Mouse (Mus musculus) heart, embryonic 13.5 days (tissue): Measurements from ENCODE around the gene Hsd11b1. TPM values are rescaled to one million over a fixed set of nuclear protein-coding genes. Genes with fewer than 3 reads are reported as not detected.

ENCODE experiments used
- ATAC-seq: fragments of 200-750 bp; cut with Nextera tagmentation; 2 replicates; pipeline ENCODE4 v1.8.0; 2017; ENCODE audit warnings: moderate TSS enrichment; ENCODE audit not compliant: insufficient number of reproducible peaks, low FRiP score, low TSS enrichment; ENCODE audit errors: extremely low read depth
- H3K27ac ChIP-seq: fragments of 300-500 bp; sonication (generic); replicated peaks from 2 replicates; pipeline ENCODE4 v1.5.1; 2015; ENCODE audit warnings: moderate library complexity, mild to moderate bottlenecking, inconsistent platforms
- H3K27me3 ChIP-seq: fragments of 300-500 bp; sonication (generic); replicated peaks from 2 replicates; pipeline ENCODE4 v1.6.1; 2015; ENCODE audit warnings: mild to moderate bottlenecking, inconsistent platforms
- H3K36me3 ChIP-seq: fragments of 300-500 bp; sonication (generic); 2 replicates; pipeline ENCODE4 v1.6.1; 2015; ENCODE audit warnings: mild to moderate bottlenecking, inconsistent platforms
- H3K4me1 ChIP-seq: fragments of 300-500 bp; sonication (generic); 2 replicates; pipeline ENCODE4 v1.6.1; 2015; ENCODE audit warnings: inconsistent platforms
- H3K4me2 ChIP-seq: fragments of 300-500 bp; sonication (generic); 2 replicates; pipeline ENCODE4 v1.6.1; 2015; ENCODE audit warnings: inconsistent platforms, mild to moderate bottlenecking, moderate library complexity
- H3K4me3 ChIP-seq: fragments of 300-500 bp; sonication (generic); 2 replicates; pipeline ENCODE4 v1.5.1; 2015; ENCODE audit warnings: moderate library complexity, mild to moderate bottlenecking, inconsistent platforms
- H3K9ac ChIP-seq: fragments of 300-500 bp; sonication (generic); 2 replicates; pipeline ENCODE4 v1.6.1; 2015; ENCODE audit warnings: inconsistent platforms, mild to moderate bottlenecking, moderate library complexity
- H3K9me3 ChIP-seq: fragments of 300-500 bp; sonication (generic); 2 replicates; pipeline ENCODE4 v1.6.1; 2016; ENCODE audit warnings: inconsistent platforms
- WGBS: fragments of 180-500 bp; shearing (Covaris S2); methylation state at CpG from one replicate; pipeline ENCODE4 v1.1.7; 2015; ENCODE audit warnings: mixed read lengths; 5-methylcytosine and 5-hydroxymethylcytosine counted together
- polyA plus RNA-seq: library from polyadenylated mRNA; unstranded; fragments of >200 nt; fragmentation: Nextera tagmentation; extraction: Ambion mirVana; gene quantifications from 2 replicates; pipeline ENCODE4 v1.2.1, GENCODE M21; 2015

Hsd11b1 gene
- polyA plus RNA-seq, 1 experiment from 2014 or later: 1.3 TPM

- H3K36me3 ChIP-seq: no peaks in the 10 kb centered on the region
- no peak overlapping the region for H3K27ac ChIP-seq
- WGBS: 74% methylated on average over 8 of the region's 8 CpGs
- H3K4me2 ChIP-seq: no peak overlapping the region
- H3K4me3 ChIP-seq: no peak overlapping the region
- H3K27me3 ChIP-seq: no peaks in the 10 kb centered on the region
- H3K9me3 ChIP-seq: no peaks in the 10 kb centered on the region
- peaks cover 29% of the 10 kb centered on the region for H3K4me1 ChIP-seq
- no peak for ATAC-seq
- no peak overlapping the region for H3K9ac ChIP-seq
Observed at GRCm38 (mm10) chr1:193274407-193275071, 10.7 kb upstream of the Hsd11b1 start.

- Histone ChIP-seq H3K9ac (peak within 1 kb of the TSS; percentile 94), H3K27me3 (no peaks in the 10 kb centered on the region), H3K4me2 (peak within 1 kb of the TSS; percentile 80), H3K4me3 (peak within 1 kb of the TSS; percentile 63), H3K36me3 (no peaks in the 10 kb centered on the region), H3K9me3 (no peaks in the 10 kb centered on the region), H3K27ac (peak within 1 kb of the TSS; percentile 97), H3K4me1 (peaks cover 24% of the 10 kb centered on the region)
- under 1% methylated on average over 23 of the region's 23 CpGs for WGBS
- ATAC-seq: peak; percentile 71
Observed at GRCm38 (mm10) chr1:193272916-193273601, 9.2 kb upstream of the Hsd11b1 start, which contains the start of gene G0s2. G0s2 (minus strand) TSS chr1:193273217.

- Histone ChIP-seq H3K4me1 (peaks cover 24% of the 10 kb centered on the region), H3K36me3 (no peaks in the 10 kb centered on the region), H3K27me3 (no peaks in the 10 kb centered on the region), H3K4me3 (peak overlapping the region; percentile 63), H3K4me2 (peak overlapping the region; percentile 80), H3K9me3 (no peaks in the 10 kb centered on the region), H3K27ac (peak overlapping the region; percentile 97), H3K9ac (peak overlapping the region; percentile 94)
- WGBS: 16% methylated on average over 24 of the region's 24 CpGs
- ATAC-seq: peak; percentile 24; the same call in 1 of the 2 replicates
Observed at GRCm38 (mm10) chr1:193272137-193272915, 8.5 kb upstream of the Hsd11b1 start.

- Histone ChIP-seq H3K9me3 (no peaks in the 10 kb centered on the region), H3K36me3 (no peaks in the 10 kb centered on the region), H3K4me2 (peak overlapping the region; percentile 80), H3K27ac (peak overlapping the region; percentile 97), H3K4me3 (peak overlapping the region; percentile 63), H3K9ac (peak overlapping the region; percentile 94), H3K27me3 (no peaks in the 10 kb centered on the region), H3K4me1 (peaks cover 24% of the 10 kb centered on the region)
- 31% methylated on average over 6 of the region's 6 CpGs for WGBS
- ATAC-seq: no peak
Observed at GRCm38 (mm10) chr1:193270965-193271763, 7.3 kb upstream of the Hsd11b1 start.

GRCm38 (mm10) chr1:193265734-193266133 is 1.9 kb upstream of the Hsd11b1 start:
- ATAC-seq: no peak
- no peaks in the 10 kb centered on the region for H3K36me3 ChIP-seq
- no peaks in the 10 kb centered on the region for H3K27me3 ChIP-seq
- no peaks in the 10 kb centered on the region for H3K9me3 ChIP-seq
- H3K4me3 ChIP-seq: no peak overlapping the region
- peaks cover 29% of the 10 kb centered on the region for H3K4me1 ChIP-seq
- no peak overlapping the region for H3K4me2 ChIP-seq
- H3K9ac ChIP-seq: no peak overlapping the region
- H3K27ac ChIP-seq: no peak overlapping the region

GRCm38 (mm10) chr1:193263026-193263907 is 608 bp downstream of the Hsd11b1 start:
- Histone ChIP-seq H3K36me3 (no peaks in the 10 kb centered on the region), H3K9me3 (no peaks in the 10 kb centered on the region), H3K9ac (no peak overlapping the region), H3K4me1 (peaks cover 29% of the 10 kb centered on the region), H3K4me3 (no peak overlapping the region), H3K4me2 (no peak overlapping the region), H3K27ac (peak overlapping the region; percentile 12; the same call in 1 of the 2 replicates), H3K27me3 (no peaks in the 10 kb centered on the region)
- WGBS: 56% methylated on average over 8 of the region's 8 CpGs
- ATAC-seq: no peak

- peaks cover 31% of the 10 kb centered on the region for H3K4me1 ChIP-seq
- no peaks in the 10 kb centered on the region for H3K36me3 ChIP-seq
- ATAC-seq: no peak
- 52% methylated on average over 7 of the region's 7 CpGs for WGBS
- peak overlapping the region; percentile 70 for H3K27ac ChIP-seq
- no peak overlapping the region for H3K4me3 ChIP-seq
- no peak overlapping the region for H3K4me2 ChIP-seq
- no peaks in the 10 kb centered on the region for H3K27me3 ChIP-seq
- H3K9me3 ChIP-seq: no peaks in the 10 kb centered on the region
- no peak overlapping the region for H3K9ac ChIP-seq
Observed at GRCm38 (mm10) chr1:193261897-193262548, 1.9 kb downstream of the Hsd11b1 start.

- Histone ChIP-seq H3K9me3 (no peaks in the 10 kb centered on the region), H3K9ac (no peak overlapping the region), H3K4me1 (peaks cover 49% of the 10 kb centered on the region), H3K27me3 (no peaks in the 10 kb centered on the region), H3K27ac (no peak overlapping the region), H3K4me3 (no peak overlapping the region), H3K4me2 (no peak overlapping the region), H3K36me3 (no peaks in the 10 kb centered on the region)
- ATAC-seq: no peak
- 72% methylated on average over 9 of the region's 9 CpGs for WGBS
Observed at GRCm38 (mm10) chr1:193259559-193259958, 4.3 kb downstream of the Hsd11b1 start.

GRCm38 (mm10) chr1:193256621-193257098 is 7.2 kb downstream of the Hsd11b1 start:
- H3K9me3 ChIP-seq: no peaks in the 10 kb centered on the region
- no peaks in the 10 kb centered on the region for H3K27me3 ChIP-seq
- WGBS: 32% methylated on average over 5 of the region's 5 CpGs
- H3K4me1 ChIP-seq: peaks cover 30% of the 10 kb centered on the region
- no peak overlapping the region for H3K4me3 ChIP-seq
- H3K27ac ChIP-seq: peak overlapping the region; percentile 28; the same call in 1 of the 2 replicates
- no peaks in the 10 kb centered on the region for H3K36me3 ChIP-seq
- no peak overlapping the region for H3K4me2 ChIP-seq
- H3K9ac ChIP-seq: no peak overlapping the region
- no peak for ATAC-seq

GRCm38 (mm10) chr1:193256289-193256577 is 7.6 kb downstream of the Hsd11b1 start:
- H3K36me3 ChIP-seq: no peaks in the 10 kb centered on the region
- H3K27me3 ChIP-seq: no peaks in the 10 kb centered on the region
- H3K27ac ChIP-seq: no peak overlapping the region
- 0 out of 2 replicates have a peak overlapping the region, but pooled peaks have one; percentile 40 for H3K9ac ChIP-seq
- no peak for ATAC-seq
- no peak overlapping the region for H3K4me2 ChIP-seq
- no peaks in the 10 kb centered on the region for H3K9me3 ChIP-seq
- H3K4me3 ChIP-seq: no peak overlapping the region
- peaks cover 26% of the 10 kb centered on the region for H3K4me1 ChIP-seq
